Mouse (Mus musculus) ovary, postnatal 36 days (tissue): ENCODE measurements at regions not wholly inside any gene's neighbourhood (a gene's known extent, or its start where the extent isn't known, plus 50 kb on each side); places are given as distances from the start of the nearest gene placed in this dataset.

Experiments used
- DNase-seq: peaks from one replicate; pipeline ENCODE4 v3.0.0; 2022; ENCODE audit warnings: low spot score, mixed read lengths

GRCm38 (mm10) chr13:34462206-34462807, 117.3 kb upstream of the Slc22a23 start:
- DNase-seq = no peak

- DNase-seq = no peak
Observed at GRCm38 (mm10) chr13:34460969-34461368, 116.0 kb upstream of the Slc22a23 start.

GRCm38 (mm10) chr13:34456051-34456450, 111.1 kb upstream of the Slc22a23 start:
- no peak for DNase-seq

GRCm38 (mm10) chr13:34446806-34447205, 101.8 kb upstream of the Slc22a23 start:
- DNase-seq = peak; percentile 32

- DNase-seq = no peak
Observed at GRCm38 (mm10) chr13:34446327-34446726, 101.3 kb upstream of the Slc22a23 start.

- DNase-seq = no peak
Observed at GRCm38 (mm10) chr13:34441347-34441746, 96.4 kb upstream of the Slc22a23 start.

- DNase-seq = no peak
Observed at GRCm38 (mm10) chr13:34427527-34427926, 82.5 kb upstream of the Slc22a23 start.

GRCm38 (mm10) chr13:34424921-34425320, 79.9 kb upstream of the Slc22a23 start:
- no peak for DNase-seq

GRCm38 (mm10) chr13:34421644-34422043, 76.7 kb upstream of the Slc22a23 start:
- no peak for DNase-seq

GRCm38 (mm10) chr13:34420341-34421156, 75.6 kb upstream of the Slc22a23 start:
- DNase-seq = no peak

- no peak for DNase-seq
Observed at GRCm38 (mm10) chr13:34419061-34419460, 74.1 kb upstream of the Slc22a23 start.

- no peak for DNase-seq
Observed at GRCm38 (mm10) chr13:34416603-34417002, 71.6 kb upstream of the Slc22a23 start.

- no peak for DNase-seq
Observed at GRCm38 (mm10) chr13:34414533-34414932, 69.6 kb upstream of the Slc22a23 start.

- DNase-seq = no peak
Observed at GRCm38 (mm10) chr13:34408669-34409055, 63.7 kb upstream of the Slc22a23 start.

GRCm38 (mm10) chr13:34408007-34408668, 63.2 kb upstream of the Slc22a23 start:
- DNase-seq = no peak

GRCm38 (mm10) chr13:34406291-34406690, 61.3 kb upstream of the Slc22a23 start:
- DNase-seq = no peak

- DNase-seq = no peak
Observed at GRCm38 (mm10) chr13:34402631-34403030, 57.6 kb upstream of the Slc22a23 start.

GRCm38 (mm10) chr13:34401031-34401430, 56.0 kb upstream of the Slc22a23 start:
- no peak for DNase-seq

- no peak for DNase-seq
Observed at GRCm38 (mm10) chr13:34398847-34399246, 53.9 kb upstream of the Slc22a23 start.

GRCm38 (mm10) chr13:34398061-34398787, 53.2 kb upstream of the Slc22a23 start:
- DNase-seq = no peak

- DNase-seq = no peak
Observed at GRCm38 (mm10) chr13:34395504-34395903, 50.5 kb upstream of the Slc22a23 start.

GRCm38 (mm10) chr13:34395010-34395409, 50.0 kb upstream of the Slc22a23 start:
- DNase-seq = no peak
